Mouse (Mus musculus) heart, adult 2 months (tissue): Measurements from ENCODE around the gene Col8a1. TPM values are rescaled to one million over a fixed set of nuclear protein-coding genes. Genes with fewer than 3 reads are reported as not detected.
A peak's percentile ranks its signal among the peaks of the same experiment; 100 is the strongest.

Experiments used
- DNase-seq, 2 experiments: peaks; one replicate each; pipeline ENCODE4 v3.0.0; 2021
- H3K27ac ChIP-seq: fragments of 200-600 bp; 2 replicates; pipeline ENCODE4 v1.8.1; 2022
- H3K27me3 ChIP-seq: fragments of 200-500 bp; 2 replicates; pipeline ENCODE4 v1.6.1; 2012; ENCODE audit warnings: mild to moderate bottlenecking, low read length, inconsistent platforms, mixed read lengths; ENCODE audit not compliant: control insufficient read depth, insufficient read depth
- H3K36me3 ChIP-seq: fragments of 200-500 bp; 2 replicates; pipeline ENCODE4 v1.6.1; 2012; ENCODE audit warnings: low read length, inconsistent platforms; ENCODE audit not compliant: control insufficient read depth, insufficient read depth
- H3K4me1 ChIP-seq: fragments of 200-500 bp; 2 replicates; pipeline ENCODE4 v1.6.1; 2011; ENCODE audit warnings: low read length; ENCODE audit not compliant: control insufficient read depth, insufficient read depth
- H3K4me3 ChIP-seq: fragments of 200-600 bp; 2 replicates; pipeline ENCODE4 v1.8.1; 2022
- H3K79me2 ChIP-seq: fragments of 200-500 bp; replicated peaks from 2 replicates; pipeline ENCODE4 v1.6.1; 2012; ENCODE audit warnings: mild to moderate bottlenecking, inconsistent platforms, low read length, moderate library complexity, mixed read lengths; ENCODE audit not compliant: control insufficient read depth, insufficient read depth
- H3K9ac ChIP-seq: fragments of 200-500 bp; 2 replicates; pipeline ENCODE4 v1.6.1; 2012; ENCODE audit warnings: low read depth, mild to moderate bottlenecking, control low read depth, inconsistent platforms, low read length, mixed read lengths
- CTCF ChIP-seq: fragments of 200-600 bp; IDR thresholded peaks from 2 replicates; pipeline ENCODE4 v1.8.1; 2022; ENCODE audit warnings: antibody characterized with exemption, mild to moderate bottlenecking, moderate library complexity
- EP300 ChIP-seq: fragments of 200-500 bp; IDR thresholded peaks from 2 replicates; pipeline ENCODE4 v1.6.1; 2011; ENCODE audit warnings: low read depth, low read length, control low read depth; ENCODE audit not compliant: insufficient read depth
- POLR2A ChIP-seq: fragments of 200-500 bp; IDR thresholded peaks from 2 replicates; pipeline ENCODE4 v1.6.1; 2011; ENCODE audit warnings: mild to moderate bottlenecking, low read depth, low read length, control low read depth; ENCODE audit not compliant: insufficient read depth
- WGBS: fragments of 180-500 bp; shearing (Covaris S2); methylation state at CpG from one replicate; pipeline ENCODE4 v1.1.7; 2018; 5-methylcytosine and 5-hydroxymethylcytosine counted together
- intact Hi-C: fragments of 180-260 bp; cut with DNase I; formaldehyde crosslinking; loops from one replicate; pipeline ENCODE4 v1.15.1; 2025
- polyA plus RNA-seq: library from polyadenylated mRNA; depleted of rRNA; stranded (reverse); fragments of >200 nt; gene quantifications from 2 replicates; pipeline ENCODE4 v1.2.3, GENCODE M21; 2012
- total RNA-seq, 2 experiments: library from RNA; stranded (reverse); gene quantifications; 2 replicates each; pipeline ENCODE4 v1.2.3; 2021

Col8a1 gene
- total and polyA plus RNA-seq, 3 experiments: 5.1 to 5.6 (median 5.3) TPM

GRCm38 (mm10) chr16:57755708-57756107, 1.2 kb upstream of the Col8a1 start:
- intact Hi-C loops: loop anchor here (10.0 kb wide), 1 partner anchor 169 kb away; no protein-coding TSS in a partner anchor
- H3K27me3 ChIP-seq: no peaks in the 10 kb centered on the region
- WGBS: 48% methylated on average over 5 of the region's 5 CpGs
- H3K9ac ChIP-seq: 0 out of 2 replicates have a peak overlapping the region, but pooled peaks have one; percentile 38
- peak overlapping the region; percentile 79 for H3K27ac ChIP-seq
- peak in 1 of 2 experiments; percentile 24 for DNase-seq
- H3K4me3 ChIP-seq: peak overlapping the region; percentile 51
- H3K4me1 ChIP-seq: no peaks in the 10 kb centered on the region
- H3K36me3 ChIP-seq: no peaks in the 10 kb centered on the region
- H3K79me2 ChIP-seq: no peaks in the 10 kb centered on the region
- TF ChIP-seq CTCF (no peak), POLR2A (no peak), EP300 (no peak)

- H3K4me3 ChIP-seq: peak overlapping the region; percentile 51
- H3K79me2 ChIP-seq: no peaks in the 10 kb centered on the region
- no peaks in the 10 kb centered on the region for H3K4me1 ChIP-seq
- intact Hi-C loops: loop anchor here (10.0 kb wide), 1 partner anchor 170 kb away; no protein-coding TSS in a partner anchor
- WGBS: 9% methylated on average over 12 of the region's 12 CpGs
- H3K27ac ChIP-seq: peak overlapping the region; percentile 79
- no peaks in the 10 kb centered on the region for H3K36me3 ChIP-seq
- TF ChIP-seq EP300: no peak
- TF ChIP-seq CTCF: peak; percentile 13; the same call in 1 of the 2 replicates
- peak; percentile 63; the same call in 1 of the 2 replicates for TF ChIP-seq POLR2A
- peak; percentile 51 to 63 for DNase-seq
- no peaks in the 10 kb centered on the region for H3K27me3 ChIP-seq
- peak overlapping the region; percentile 50 for H3K9ac ChIP-seq
These were observed 704 bp upstream of the Col8a1 start for GRCm38 (mm10) chr16:57755241-57755640.

DNA sequence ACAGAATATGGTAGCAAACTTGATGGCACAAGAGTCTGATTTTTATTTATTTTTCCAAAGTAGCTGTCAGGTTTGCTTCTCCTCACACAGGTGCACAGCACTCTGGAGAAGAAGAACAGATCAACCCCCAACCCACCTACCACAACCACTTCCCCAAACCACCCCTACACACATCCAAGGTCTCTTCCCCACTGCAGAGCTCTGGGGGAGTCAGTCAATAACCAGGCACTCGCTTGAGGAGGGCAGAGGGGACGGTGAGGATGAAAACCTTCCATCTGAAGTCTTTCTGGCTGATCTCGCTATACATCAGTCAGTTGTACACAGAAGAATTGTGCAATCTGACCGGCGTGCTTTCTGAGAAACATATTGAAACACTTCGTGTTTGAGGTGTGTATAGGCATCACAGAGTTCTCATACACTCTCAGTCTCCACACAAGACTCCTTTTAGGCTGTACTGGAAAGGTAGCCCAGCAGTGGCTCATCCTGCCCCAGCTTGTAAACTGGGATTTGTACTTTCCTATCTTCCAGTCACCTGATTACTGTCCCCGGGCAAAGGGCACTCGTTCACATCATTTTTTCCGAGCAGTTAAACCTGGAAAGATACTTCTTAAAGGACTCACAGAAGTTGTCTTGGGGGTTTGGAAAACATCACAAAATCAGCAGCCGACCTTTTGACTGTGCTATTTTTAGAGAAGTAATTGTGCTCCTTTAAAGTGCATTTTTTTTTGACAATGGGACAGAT, 827 bp downstream of the Col8a1 start:
- H3K9ac ChIP-seq: 0 out of 2 replicates have a peak overlapping the region, but pooled peaks have one; percentile 29
- H3K27ac ChIP-seq: peak overlapping the region; percentile 79
- H3K4me3 ChIP-seq: peak overlapping the region; percentile 51; the same call in 1 of the 2 replicates
- no peaks in the 10 kb centered on the region for H3K27me3 ChIP-seq
- no peaks in the 10 kb centered on the region for H3K4me1 ChIP-seq
- DNase-seq: no peak
- TF ChIP-seq CTCF: no peak
- TF ChIP-seq POLR2A: no peak
- TF ChIP-seq EP300: no peak
- WGBS: 49% methylated on average over 10 of the region's 10 CpGs
- intact Hi-C loops: loop anchor here (5.0 to 10.0 kb wide), 2 partner anchors 86 to 171 kb away; no protein-coding TSS in a partner anchor
- no peaks in the 10 kb centered on the region for H3K79me2 ChIP-seq
- H3K36me3 ChIP-seq: no peaks in the 10 kb centered on the region

- no peak overlapping the region for H3K9ac ChIP-seq
- H3K79me2 ChIP-seq: no peaks in the 10 kb centered on the region
- H3K27ac ChIP-seq: no peak overlapping the region
- TF ChIP-seq EP300: no peak
- peak; percentile 15; the same call in 1 of the 2 replicates for TF ChIP-seq CTCF
- 58% methylated on average over 2 of the region's 2 CpGs for WGBS
- H3K27me3 ChIP-seq: no peaks in the 10 kb centered on the region
- no peaks in the 10 kb centered on the region for H3K4me1 ChIP-seq
- intact Hi-C loops: loop anchor here (5.0 to 10.0 kb wide), 2 partner anchors 83 to 174 kb away; no protein-coding TSS in a partner anchor
- no peak for DNase-seq
- no peak overlapping the region for H3K4me3 ChIP-seq
- H3K36me3 ChIP-seq: no peaks in the 10 kb centered on the region
These were observed 4.0 kb downstream of the Col8a1 start for GRCm38 (mm10) chr16:57750549-57750948.

DNA sequence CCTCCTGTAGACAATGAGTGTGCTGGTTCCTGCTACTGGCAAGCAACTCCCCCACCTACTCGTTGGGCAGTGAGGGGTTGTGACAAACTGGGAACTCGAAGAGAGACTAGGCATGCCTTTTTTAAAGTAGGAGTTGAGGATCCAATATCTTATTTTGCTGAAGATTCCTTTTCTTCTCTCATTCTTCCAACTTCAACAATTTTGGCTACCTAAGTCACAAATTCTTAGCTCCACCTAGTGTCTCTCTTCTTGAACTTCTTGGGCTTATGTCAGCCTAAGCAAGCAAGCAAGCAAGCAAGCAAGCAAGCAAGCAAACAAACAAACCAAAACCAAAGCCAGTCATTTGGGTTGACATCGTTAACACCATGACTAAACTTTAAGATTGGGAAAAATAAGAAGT, 6.4 kb downstream of the Col8a1 start:
- intact Hi-C loops: loop anchor here (5.0 kb wide), 1 partner anchor 116 kb away; no protein-coding TSS in a partner anchor
- no peaks in the 10 kb centered on the region for H3K4me1 ChIP-seq
- no peaks in the 10 kb centered on the region for H3K36me3 ChIP-seq
- H3K27ac ChIP-seq: peak overlapping the region; percentile 7; the same call in 1 of the 2 replicates
- 45% methylated on average over 3 of the region's 3 CpGs for WGBS
- TF ChIP-seq EP300 (no peak), CTCF (peak; percentile 57)
- DNase-seq: no peak
- H3K4me3 ChIP-seq: no peak overlapping the region
- no peak overlapping the region for H3K9ac ChIP-seq
- no peaks in the 10 kb centered on the region for H3K27me3 ChIP-seq
- H3K79me2 ChIP-seq: no peaks in the 10 kb centered on the region
